Mouse (Mus musculus): ENCODE results near the gene Sema7a. TPM values are rescaled to one million over a fixed set of nuclear protein-coding genes. Genes with fewer than 3 reads are reported as not detected.

Sema7a gene
- total RNA-seq, 2 experiments from 2014 or later, result 10.4 to 12.6 TPM

DNA sequence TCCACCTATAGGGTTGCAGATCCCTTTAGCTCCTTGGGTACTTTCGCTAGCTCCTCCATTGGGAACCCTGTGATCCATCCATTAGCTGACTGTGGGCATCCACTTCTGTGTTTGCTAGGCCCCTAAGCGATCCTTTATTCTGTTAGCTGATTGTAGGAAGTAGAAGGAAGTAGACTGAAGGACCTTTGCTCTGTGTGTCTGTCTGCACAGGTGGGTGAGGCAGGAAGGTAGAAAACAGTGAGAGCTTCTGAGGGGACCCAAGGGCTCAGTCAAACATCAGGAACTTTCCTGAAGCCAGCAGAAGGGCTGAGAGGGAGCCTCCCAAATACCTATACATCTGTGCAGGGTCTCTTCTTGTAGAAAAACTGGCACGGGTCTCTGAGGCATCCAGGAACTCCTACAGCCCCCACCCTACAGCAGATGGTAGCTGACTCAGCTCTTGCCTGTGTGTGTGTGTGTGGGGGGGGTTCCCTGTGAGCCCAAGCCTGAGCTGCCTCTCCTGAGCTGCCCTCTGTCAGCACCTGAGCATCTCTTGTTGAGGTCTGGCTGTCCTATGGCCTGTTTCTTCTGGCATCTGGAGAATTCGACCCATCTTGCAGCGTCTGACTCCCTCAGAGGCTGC is 35.4 kb downstream of the Sema7a start:
- DNase-seq (ENCODE audit: low spot score in 2 of 2), result no peak

DNA sequence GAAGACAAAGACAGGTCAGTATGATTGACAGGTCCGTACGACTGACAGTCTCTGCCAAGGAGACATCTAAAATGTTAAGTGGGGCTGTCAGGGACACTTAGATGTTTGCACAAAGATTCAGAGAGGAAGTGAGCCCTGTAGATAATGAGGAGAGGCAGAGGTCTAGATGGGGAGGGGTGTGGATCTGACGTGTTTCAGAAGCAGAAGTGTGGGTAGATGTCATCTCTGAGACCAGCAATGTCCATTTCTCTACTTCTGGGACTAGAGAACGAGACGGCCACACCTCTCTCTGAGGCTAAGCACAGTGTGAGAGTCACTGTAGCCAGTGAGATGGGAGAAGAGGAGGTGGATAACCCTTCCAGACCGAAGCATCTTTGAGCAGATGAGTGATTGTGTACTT is 38.1 kb downstream of the Sema7a start:
- no peak for DNase-seq (ENCODE audit: low spot score in 2 of 2)

DNA sequence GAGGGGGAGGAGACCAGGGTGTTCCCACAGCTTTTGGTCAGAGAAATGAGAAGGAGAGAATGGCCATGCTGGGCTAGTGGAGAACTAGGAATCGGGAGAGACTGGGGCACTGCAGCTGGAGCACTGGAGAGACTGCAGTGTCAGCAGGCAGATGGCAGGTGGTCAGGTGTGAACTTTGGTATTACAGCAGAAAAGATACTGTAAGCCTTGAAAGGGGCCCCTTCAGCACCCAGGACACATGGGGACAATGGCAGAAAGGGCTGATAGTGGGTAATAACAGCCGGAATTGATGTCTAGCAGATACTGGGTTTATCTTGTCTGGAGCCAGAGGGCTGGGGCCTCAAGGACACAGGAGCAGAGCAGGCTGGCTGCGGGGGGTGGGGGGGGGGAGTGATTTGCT is 38.9 kb downstream of the Sema7a start:
- no peak for DNase-seq (ENCODE audit: low spot score in 2 of 2)

DNA sequence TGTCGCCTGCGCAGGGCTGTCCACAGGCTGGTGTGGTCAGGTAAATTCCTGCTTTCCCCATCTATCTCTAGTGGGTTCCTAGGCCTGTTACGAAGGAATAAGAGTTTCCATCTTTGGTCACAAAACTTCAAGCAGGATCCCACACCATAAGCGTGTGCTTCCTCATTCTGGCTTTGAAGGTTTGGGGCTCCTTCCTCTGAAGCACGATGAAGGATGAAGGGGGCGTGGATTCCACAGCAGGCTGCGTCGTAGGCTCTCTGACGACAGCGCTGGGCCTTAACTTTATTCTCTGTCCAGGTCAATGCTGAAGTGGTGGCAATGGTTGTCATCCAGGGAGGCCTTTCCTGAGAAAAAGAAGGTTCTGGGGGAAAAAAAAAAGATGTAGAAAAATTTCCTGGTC is 40.7 kb downstream of the Sema7a start:
- no peak for DNase-seq (ENCODE audit: low spot score in 2 of 2)

DNA sequence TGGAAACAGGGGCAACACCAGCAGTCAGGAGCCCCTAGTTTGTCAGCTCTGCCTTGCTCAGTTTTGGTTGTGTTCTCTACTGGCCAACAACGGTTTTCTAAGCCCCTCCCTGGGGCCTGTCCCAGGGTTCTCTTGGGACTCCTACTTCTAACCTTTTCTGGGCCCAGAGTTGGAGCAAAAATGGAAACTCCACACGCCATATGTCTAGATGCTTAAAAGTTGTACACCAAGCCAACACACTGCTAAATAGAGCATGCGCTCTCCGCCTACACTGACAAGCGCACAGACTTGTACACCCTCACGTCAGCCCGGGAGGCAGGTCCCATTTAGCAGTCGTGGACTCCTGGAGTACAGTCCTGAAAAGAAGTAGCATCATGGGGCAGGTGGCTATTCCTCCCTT is 45.4 kb downstream of the Sema7a start:
- no peak for DNase-seq (ENCODE audit: low spot score in 2 of 2)

DNA sequence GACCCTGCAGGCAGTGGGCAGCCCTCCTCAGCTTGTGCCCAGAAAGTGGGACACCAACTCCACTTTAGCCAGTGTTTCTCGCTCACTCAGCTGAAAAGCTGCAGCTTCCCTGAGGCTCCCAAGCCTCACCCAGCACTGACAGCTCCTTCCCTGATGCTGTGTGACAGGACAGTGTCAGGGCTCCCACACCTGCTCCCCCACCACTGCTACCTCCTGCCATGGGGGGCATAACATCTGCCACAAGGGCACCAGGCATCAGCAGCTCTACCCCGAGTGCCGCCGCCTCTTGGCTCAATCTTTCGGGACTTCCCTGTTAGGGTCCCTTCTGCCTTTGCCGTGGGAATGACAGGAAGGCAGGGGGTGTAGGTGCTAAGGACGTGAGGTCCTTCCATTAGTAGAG is 46.4 kb downstream of the Sema7a start:
- DNase-seq (ENCODE audit: low spot score in 2 of 2), result no peak

DNA sequence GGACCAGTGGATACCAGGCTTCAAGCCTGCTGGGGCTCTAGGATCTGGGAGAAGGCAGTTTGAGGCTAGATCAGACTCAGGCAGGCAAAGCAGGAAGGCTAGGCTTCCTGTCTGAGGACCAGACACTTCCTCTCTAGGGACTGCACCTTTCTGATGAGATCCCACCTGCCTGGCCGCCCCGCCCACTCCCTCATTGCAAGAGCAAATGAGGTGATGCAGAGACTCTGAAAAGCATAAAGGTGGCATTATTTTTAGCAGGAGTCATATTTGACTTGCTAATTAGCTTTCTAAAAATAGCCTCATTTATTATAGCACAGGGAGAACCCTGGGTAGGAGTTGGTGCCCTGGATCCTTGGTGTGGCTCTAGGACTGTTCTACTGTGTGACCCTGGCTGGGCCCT is 48.2 kb downstream of the Sema7a start:
- DNase-seq (ENCODE audit: low spot score in 2 of 2), result no peak

DNA sequence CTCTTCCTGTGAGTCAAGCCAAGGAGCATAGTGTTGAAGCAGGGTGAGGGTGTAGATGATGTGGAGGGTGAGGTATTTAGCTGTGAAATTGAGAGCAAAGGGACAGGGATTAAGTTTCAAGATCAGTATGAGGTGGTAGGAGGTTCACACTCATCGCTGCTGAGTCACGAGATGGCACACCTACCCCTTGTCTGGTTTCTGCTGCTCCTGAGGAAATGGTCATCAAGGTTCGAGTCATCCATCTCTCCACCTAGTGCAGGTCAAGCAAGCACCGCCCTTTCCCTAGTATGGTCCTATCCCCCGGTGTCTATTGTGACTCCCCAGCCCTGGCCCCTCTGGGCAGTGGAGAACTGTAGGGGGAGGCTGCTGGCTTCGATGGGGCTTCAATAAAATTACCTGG is 49.4 kb downstream of the Sema7a start:
- no peak for DNase-seq (ENCODE audit: low spot score in 2 of 2)

DNA sequence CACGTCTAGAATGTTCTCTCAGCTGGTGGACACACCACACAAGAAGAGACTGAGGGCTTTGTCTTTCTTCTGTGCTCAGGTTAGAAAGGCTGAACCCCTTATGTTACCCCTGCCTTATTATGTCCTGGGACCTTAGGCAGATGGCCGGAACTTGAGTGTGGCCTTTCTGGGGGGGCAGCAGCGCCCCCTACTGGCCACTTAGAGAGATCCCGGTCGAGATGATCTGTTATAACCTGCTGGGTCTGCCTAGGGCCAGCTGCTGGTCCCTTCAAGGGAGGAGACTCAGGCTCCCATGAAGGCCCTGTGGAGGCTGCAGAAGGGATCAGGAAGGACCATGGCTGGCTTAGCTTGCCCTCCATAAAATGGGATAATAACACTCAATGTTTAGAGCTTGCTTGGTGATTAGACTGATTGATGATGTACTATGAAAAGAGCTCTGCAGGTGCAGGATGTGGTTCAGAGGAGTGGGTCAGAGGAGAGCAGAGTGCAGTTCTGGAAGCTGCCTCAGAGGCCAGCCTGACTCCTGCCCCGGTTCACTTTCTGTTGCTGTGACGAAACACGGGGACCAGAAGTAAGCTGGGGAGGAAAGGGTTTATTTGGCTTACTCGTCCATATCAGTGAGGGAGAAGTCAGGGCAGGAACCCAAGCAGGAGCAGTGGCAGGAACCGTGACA is 50.7 kb downstream of the Sema7a start:
- DNase-seq (ENCODE audit: low spot score in 2 of 2), result no peak

DNA sequence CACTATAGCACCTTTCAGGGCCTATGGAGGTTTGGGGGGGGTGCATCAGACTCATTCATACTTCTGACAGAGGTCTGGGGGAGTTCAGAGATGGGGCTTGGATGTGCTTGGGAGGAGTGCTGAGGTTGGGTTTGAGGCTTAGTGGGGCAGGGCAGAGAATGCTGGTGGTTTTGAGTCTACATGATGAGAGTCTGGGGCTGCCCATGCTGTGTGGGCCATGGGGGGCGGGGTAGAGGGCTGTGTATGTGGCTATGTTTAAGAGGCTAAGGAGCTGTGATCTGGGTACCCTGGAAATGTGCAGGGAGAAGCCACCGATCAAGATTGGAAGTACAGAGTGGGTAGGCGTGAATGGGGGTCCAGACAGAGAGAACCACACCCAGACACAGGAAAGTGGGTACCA is 52.1 kb downstream of the Sema7a start:
- DNase-seq (ENCODE audit: low spot score in 2 of 2), result no peak

DNA sequence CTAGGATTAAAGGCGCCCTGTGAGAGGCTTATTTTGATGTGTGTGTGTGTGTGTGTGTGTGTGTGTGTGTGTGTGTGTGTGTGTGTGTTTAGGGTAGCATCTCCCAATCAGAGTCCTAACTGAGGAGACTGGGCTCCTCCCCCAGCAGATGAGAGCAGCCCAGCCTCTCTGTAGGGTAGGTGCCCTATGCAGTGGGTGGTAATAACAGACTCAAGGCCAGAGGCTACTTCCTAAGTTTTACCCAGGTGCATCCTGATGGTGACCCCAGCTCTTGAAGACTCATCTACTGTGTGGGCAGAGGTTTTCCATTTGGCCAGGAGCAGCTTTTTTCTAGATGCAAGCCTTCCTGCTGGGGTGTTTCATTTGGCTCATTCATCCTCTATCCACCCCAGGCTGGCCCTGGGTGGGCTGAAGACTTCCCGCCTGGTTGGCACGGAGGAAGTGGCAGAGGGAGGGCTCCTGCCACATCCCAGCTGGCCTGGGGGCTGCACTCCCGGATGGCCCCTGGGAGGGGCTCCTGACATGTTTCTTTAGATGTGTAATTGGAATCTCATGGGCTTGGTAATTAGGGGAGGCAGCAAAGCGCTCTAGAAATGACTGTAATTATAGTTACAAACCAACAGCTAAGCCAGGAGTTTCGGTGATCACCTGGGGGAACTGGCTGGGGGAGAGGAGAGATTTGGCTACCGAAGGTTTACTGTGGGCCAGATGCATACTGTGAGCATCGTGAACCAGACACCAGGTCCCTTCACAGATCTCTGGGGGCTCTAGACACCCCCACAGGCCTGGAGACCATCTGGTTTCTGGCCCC is 53.1 kb downstream of the Sema7a start:
- DNase-seq (ENCODE audit: low spot score in 2 of 2), result no peak

DNA sequence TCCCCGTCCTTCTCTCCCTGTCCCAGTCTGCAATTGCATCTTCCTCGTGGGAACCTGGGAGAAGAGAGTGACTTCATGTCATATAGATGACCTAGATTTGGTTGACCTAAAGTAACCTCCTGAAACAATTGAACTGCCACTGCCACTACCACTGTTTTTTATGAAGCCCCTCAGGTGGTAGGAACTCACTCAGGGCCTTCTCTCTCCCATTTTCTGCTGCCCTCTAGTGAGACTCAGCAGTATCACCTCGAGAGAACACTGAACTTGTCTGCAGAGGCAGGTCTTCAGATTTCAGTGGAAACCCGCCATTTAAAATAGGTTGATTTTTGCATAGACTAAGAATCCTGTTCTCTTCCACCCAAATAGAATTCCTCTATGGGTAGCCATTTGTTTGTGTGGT is 55.4 kb downstream of the Sema7a start:
- no peak for DNase-seq (ENCODE audit: low spot score in 2 of 2)

DNA sequence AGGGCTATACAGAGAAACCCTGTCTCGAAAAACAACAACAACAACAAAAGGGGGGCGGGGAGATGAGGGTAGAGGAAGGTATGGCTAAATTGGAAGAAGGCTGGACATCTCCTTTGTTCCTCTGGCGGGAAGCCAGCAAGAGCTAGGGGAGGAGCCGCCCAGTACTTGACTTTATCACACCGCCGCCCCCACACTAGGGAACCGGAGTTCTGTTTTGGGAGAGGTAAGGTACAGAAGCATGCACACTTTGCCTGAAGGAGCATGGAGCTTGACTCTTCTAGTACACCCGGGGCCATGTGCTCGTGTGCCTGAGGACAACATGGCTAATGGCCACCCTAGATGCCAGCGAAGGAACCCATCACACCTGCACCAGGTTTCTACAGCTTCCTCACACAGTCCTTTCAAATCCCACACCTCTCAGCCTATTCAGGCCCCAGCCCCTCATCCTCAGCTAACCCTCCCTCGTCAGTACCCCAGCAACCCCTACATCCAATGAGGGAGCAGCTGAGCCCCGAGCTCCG is 57.7 kb downstream of the Sema7a start:
- DNase-seq (ENCODE audit: low spot score in 2 of 2), result no peak

DNA sequence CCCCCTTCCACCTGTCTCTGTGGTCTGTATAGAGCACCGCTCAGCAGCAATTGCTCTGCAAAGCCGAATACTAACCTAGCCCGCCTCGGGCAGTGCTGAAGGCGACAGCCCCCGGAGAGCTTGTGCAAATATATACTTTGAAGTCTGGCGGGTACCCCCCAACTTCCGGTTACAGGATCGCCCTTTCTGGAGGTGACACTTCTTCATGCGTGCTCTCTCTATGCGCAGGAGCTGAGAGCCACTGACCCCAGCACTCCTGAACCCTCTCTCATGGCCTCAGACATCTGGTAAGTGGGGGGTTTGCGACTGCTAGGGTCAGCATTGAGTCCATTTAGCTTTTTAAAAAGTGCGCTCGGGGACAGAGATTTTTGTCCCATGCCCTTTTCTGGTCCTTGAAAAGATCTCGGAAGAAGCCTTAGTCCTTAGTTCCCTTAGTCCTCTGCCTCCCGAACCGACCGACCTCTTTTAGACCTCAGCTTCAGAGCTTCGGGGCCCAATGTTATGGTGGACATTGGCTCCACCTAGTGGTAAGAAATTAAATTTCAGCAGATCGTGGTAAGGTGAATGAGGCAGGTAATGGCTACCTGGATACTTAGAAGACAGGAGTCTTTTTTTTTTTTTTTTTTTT is 58.2 kb downstream of the Sema7a start:
- DNase-seq (ENCODE audit: low spot score in 2 of 2), result no peak

DNA sequence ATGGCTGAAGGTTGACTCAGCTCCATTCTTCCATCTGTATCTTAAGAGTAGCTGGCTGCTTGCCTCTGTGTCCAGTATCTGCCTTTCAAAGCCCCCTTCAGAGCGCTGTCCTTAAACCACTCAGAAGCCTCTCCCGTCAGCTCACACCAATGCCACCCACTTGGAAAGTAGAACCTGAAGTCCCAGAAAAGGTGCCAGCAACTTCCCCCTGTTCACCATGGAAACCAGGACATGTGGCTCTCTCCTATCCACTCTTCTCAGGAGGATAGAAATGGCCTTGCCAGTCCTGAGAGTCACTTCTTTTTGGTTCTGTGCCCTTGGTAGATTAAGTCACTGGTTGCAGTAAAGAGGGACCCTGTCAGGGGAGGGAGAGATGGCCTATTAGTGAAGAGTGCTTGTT is 58.8 kb downstream of the Sema7a start:
- DNase-seq (ENCODE audit: low spot score in 2 of 2), result no peak

DNA sequence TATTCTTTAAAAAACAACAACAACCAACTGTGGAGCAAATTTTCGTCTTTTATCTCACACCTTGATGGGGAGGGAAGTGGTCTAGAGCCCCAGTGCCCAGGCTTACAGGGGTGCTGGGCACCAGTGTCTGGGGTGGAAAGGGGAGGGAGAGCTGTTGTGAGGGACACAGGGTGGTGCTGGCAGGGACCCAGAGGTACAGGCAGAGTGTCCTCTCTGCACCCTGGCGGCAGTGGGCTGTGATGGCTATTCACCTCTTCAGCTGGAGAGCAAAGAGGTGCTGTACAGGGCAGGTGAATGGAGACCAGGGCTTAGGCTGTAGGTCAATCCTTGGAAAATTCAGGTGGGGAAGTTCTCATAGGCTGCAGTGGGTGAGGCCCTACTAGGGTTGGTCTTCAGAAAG is 59.8 kb downstream of the Sema7a start:
- DNase-seq (ENCODE audit: low spot score in 2 of 2), result no peak

DNA sequence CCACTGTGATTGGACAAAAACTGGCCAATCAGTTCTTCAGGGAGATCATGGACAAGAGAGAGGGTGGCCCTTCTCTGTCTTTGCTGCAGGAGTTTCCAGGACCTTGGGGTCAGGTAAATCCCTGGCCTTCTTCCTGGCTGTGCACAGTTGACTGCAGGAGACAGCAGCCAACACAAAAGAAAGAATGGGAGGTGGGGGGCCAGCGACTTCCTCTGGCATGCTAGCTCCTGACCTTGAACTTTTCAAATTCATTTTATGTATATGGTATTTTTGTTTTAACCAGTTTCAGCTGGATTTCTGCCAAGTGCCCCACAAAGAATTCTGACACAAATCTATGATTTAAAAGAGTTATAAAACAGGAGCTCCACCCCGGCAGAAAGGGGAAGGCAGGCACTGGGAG is 63.4 kb downstream of the Sema7a start:
- DNase-seq (ENCODE audit: low spot score in 2 of 2), result no peak

DNA sequence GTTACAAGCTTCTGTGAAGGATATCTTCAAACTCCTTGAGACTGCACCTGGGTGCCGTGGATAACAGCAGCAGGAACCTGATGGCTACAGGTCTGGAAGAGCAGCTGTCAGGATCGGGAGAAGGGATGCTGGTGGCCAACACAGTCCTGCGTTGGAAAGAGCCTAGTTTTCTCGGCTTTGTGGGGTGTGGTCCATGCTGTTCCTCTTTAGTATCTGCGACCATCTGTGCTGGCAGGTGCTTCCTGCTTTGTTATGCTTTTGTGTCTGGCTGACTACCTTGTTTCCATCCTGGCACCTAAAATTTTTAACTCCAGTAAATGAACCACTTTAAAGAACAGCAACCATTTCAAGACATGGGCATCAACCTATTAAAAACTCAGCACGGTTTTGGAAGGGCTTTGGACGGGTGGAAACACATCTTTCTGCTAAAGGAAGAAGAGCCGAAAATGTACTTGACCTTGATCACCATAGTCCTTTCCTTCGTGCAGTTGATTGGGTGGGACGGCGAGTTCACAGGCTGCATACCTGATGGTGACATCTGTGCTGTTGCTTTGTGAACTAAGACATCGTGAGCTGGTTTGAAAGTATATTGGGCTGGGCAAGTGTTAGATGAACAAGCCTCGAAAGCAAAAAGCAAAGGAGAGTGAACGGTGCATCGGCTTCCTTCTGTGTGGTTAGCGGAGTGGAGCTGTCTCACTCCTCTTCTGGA is 66.0 kb downstream of the Sema7a start, which contains the start of gene Cyp11a1:
Cyp11a1 (plus strand) TSS at position 659 of the 709 bp plus-strand sequence.
- DNase-seq (ENCODE audit: low spot score in 2 of 2), result no peak

DNA sequence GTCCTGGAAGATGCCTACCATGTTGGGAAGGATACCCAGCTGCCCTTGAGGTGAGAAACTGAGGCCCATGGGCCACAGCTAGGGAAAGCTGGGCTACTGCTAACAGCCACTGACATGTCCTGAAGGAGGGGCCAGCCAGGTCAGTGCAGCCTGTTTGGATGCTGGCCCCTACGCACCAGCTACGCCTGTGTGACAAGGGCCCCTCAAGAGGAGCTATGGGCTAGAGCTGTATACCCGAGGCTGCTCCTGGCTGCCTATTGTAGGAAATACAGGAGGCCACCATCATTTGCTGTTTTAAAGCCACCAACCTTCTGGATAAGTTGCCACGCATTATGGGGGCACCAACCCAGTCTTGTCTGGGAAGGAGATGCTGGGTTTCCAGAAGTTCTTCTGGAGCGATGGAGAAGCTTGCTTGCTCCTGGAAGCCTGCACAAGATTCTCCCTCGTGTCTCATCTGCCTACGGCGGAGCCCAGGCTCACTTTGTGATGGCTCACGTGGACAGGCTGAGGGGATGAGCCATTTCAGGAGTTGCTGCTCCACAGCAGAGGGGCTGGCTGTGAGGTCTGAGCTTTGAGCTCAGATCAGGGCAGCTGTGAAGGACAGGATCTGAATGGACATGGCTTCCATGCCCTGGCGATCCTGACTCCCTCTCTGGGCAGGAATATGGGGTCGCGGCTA is 68.6 kb downstream of the Sema7a start:
- DNase-seq (ENCODE audit: low spot score in 2 of 2), result no peak

DNA sequence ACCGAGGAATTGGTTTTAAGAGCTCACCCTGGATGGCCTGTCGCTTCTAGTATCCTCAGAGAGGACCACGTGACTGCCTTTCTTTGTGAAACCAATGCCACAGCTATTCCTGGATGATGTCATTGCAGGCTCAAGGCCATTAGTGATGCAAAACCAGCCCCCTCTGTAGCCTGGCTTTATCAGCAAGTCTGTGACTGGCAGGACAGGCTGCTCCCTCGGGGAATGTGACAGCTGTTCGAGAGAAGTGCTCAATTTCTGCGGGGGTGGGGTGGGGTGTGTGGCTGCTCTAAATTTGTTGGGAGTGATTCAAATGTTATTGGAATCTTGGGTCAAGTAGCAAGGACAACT is 69.1 kb downstream of the Sema7a start:
- peak in 1 of 2 experiments; percentile 73 for DNase-seq (ENCODE audit: low spot score in 2 of 2)

DNA sequence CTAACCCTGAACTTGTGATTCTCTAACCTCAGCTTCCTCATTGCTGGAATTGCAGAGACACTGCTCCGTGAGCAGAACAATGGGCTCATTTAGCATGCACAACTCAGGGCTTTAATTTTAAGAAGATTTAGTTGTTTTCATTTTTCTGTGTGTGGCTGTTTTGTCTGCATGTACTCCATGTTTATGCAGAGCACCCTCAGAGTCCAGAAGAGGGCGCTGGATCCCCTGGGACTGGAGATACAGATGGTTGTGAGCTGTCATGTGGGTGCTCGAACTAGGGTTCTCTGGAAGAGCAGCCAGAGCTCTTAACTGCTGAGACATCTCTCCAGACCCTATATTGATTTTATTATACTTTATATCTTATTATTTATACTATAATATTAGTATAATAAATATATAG is 69.7 kb downstream of the Sema7a start:
- no peak for DNase-seq (ENCODE audit: low spot score in 2 of 2)
